Mouse (Mus musculus) naive thymus-derived CD4-positive, alpha-beta T cell, adult 2 months (primary cell): ENCODE results near the gene Bgn.

Experiments used
- DNase-seq: peaks from one replicate; pipeline ENCODE4 v3.0.0-alpha.2; 2011; ENCODE audit warnings: low read depth

Gene Bgn

DNA sequence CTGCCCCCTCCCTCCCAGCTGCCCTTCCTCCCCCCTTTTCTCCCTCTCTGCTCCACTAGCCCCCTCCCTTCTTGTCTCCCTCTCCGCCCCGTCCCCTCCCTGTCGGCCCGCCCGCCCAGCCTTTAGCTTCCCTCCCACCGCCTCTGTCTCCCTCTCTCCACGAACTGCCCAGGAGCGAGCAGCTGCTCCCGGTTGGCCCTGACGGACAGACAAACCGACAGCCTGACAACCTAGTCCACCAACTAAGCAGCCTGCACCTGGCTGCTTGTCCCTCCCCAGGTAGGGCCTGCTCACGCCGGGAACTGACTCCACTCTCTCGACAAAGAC lies at the start of gene Bgn:
Bgn (plus strand) TSS at position 119 of the 327 bp plus-strand sequence.
- DNase-seq, result no peak

DNA sequence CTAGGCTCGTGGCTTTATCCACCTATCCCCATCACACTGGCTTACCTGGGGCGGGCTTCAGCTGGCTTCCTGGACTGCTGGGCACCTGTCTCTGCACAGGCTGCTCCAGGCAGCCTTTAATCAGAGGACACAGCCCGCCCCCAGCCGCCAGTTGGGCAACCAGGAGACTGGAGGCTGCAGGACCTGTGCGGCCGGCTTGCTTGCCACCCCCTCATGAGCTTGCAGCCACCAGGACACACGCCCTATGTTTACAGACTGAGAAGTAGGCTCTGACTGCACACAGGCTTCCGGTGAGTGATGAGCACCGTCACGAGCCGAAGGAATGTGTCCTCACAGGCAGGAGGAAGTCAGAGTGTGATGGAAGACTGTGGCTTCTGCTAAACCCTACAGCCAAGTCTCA lies 48.1 kb upstream of the Bgn start, which contains the start of gene Trex2:
Trex2 (minus strand) TSS at position 93 of the 400 bp plus-strand sequence.
- DNase-seq, result no peak

DNA sequence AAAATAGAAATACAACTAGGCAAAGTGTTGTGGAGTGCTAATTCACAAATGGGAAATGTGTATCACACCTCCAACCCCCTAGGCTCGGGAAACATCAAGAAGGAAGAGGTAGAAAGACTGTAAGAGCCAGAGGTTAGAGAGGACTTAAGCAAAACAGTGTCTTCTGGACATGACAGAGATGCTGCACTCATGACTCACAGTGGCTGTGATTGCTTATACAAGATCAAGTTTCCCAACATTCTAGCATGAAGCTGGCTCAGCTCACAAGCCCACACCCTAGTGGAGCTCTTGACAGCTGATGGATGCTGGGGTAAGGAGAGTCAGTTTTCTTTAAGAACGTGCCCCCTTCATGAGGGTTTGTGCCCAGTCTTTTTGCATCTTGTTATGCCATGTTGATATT lies 42.0 kb upstream of the Bgn start:
- DNase-seq, result no peak

DNA sequence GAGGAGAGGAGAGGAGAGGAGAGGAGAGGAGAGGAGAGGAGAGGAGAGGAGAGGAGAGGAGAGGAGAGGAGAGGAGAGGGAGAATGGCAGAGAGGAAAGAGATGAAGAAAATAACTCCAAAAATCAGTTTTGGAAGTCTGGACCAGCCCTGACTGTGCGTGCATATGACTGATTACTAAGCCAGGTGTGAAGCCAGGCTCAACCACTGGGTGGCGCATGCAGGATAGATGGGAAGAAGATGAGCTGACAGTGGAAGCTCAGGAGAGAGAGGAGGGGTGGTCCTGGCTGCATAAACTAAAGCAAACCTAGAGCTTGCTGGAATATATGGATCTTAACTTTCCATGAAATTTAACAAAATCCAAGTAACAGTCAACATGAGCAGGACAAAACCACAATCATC lies 31.5 kb upstream of the Bgn start:
- DNase-seq, result peak; percentile 62

DNA sequence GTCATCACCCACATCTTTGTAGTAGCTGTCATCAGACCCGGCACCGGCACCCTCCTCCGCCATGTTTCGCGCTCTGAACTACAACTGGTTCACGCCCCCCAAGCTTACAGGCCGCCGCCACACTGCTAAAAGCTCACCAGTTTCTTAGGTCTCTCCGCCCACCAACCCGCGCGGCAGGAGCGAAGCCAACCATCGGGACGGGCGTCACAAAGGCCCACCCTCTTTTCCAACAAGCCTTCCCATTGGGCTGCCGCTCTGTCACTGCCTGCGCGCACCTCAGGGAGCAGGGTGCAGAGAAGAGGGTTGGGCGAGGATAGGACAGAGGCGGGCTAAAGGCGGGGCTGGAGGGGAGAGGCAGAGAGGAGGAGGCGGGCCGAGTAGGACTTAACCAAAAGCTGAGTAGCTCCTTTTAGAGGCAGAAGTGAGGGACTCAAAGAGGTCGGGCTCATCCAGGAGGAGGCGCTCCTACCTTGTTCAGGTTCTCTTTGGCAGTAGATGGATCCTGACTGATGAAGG lies 24.5 kb upstream of the Bgn start, which contains the start of gene Haus7:
Haus7 (minus strand) TSS at position 168 of the 516 bp plus-strand sequence.
- peak; percentile 93 for DNase-seq

DNA sequence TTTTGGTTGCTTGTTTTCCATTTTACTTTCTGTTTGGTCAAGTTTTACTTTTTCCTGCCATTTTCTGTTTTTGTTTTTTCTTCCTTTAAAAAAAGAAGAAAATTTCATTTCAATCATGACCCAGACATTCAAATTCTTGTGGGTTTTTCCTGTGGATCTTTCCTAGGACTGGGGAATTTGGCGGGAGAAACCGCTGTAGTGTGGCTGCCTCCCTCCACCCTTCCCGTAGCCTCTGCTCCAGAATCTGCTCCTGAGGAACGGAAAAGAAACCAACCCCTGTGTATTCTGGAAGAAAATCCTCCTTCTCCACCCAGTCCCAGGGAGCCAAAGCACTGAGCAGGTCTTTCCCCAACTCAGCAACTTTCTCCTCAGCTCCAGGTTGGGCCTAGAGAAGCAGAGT lies 22.6 kb upstream of the Bgn start:
- DNase-seq, result no peak

DNA sequence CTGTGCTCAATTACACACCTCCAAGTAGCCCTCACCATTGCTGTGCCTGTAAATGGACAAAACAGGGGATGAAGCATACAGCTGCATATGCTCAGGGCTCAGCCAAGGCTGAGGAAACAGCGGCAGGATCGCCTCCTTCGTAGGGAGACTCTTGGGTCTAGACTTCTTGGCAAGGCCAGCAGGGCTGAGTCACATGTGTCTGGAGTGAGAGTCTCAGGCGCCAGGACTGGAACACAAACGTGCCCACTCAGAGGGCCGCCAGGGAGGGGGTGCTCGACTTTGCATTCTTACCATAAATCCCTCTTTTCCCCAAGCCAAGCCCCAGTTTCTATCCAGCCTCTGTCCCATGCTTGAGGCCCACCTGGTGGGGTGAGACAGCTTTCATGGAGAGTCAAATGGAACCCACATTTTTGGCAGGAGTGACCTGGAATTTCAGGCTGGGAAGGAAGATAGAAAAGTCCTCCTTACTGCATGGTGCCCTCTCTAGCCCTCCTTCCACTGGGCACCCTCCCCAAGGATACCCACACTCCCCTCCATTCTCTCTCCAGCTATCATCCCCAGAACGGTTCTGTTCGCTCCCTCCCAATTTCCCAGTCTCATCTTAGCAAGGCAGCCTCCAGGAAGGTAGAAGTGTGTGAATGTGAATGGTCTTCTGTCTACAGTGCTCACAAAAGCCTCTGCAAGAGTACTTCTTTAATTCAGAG lies 17.8 kb upstream of the Bgn start:
- no peak for DNase-seq

DNA sequence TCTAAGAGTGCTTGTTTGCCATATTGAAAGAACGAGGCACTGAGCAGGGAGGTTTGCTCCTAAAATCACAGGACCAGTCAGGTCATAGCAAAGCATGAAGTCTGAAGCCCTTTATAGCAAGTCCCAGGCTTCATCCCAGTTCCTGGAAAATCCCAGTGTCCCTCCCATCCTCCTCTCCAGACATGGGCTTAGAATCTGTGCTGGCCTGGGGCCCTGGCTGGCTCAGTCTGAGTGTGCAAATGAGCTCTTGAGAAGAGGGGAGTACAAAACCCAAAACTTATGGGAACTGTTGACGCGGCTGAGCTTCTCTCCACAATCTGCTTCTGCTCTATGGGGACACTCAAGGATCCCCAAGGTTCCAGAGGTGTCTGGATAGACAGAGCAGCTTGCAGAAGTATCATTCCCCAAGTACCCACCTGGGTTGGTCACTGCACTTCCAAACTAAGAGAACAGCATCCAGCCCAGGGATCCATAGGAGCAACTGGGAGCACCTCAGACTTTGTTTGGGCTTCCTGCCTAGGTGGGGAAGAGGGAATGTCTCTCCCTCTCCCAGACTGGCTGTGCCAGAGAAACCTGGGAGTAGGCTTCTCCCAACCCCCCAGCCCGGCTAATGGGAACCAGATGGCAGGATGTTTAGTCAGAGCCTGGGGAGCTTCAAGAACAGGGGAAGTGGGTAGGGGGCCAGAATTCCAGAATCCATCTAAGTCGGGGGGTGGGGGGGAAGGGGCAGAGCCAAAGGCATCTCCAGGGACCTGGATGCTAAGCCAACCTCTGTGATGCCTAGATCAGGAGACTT lies 15.8 kb upstream of the Bgn start:
- DNase-seq, result no peak

DNA sequence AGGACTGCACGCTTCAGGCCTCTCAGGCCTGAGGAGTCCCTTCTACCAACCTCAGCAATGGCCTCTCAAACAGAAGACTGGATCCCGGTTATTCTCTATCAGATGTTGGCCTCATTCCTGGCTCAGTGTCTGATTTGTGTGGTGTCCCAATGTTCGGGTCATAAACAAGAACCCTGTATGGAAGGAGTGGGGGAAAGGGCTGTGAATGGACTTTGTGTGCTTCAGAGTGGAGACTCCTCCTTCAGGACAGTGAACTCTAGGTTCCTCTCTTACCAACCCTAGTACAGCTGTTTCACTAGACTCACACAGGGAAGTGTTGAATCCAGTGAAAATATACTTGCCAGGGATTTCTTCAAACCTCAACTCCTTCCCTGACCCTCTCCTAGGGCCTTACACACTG lies 15.1 kb upstream of the Bgn start:
- no peak for DNase-seq

DNA sequence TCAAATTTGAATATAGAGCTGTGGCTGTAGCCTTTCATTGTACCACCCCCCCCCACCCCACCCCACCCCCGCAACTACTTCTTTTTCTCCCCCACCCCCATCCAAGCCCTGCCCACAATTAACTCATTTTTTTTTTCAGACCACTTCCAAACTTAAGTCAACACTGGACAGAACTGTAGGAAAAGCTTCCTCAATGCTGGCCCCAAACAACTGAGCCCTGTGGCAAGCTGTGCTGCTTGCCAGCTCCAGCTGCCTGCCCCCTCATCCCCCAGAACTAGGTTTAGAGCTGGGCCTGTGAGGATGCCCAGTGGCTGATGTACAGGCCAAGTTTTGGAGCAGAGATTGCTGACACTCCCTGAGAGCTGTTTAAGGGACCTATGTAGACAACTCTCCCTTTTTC lies 14.7 kb upstream of the Bgn start:
- DNase-seq, result no peak

DNA sequence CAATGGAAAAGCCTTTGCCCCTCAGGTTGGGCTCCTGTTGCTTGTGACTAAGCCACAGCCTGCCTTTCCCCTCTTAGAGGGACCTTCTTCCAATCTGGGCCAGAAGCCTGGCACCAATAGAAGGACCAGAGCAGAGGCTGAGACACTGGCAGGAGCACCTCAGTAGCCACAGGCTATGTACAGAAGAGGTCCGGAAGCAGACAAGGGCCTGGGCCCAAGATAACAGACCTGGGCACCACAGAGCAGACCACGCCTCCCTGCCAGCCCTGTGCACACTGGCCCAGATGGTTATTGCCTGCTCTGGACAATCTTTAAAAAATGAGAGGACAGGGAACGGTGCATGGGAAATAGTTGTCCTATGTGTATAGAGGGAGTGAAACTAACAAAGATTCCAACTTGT lies 11.6 kb upstream of the Bgn start:
- DNase-seq, result no peak

DNA sequence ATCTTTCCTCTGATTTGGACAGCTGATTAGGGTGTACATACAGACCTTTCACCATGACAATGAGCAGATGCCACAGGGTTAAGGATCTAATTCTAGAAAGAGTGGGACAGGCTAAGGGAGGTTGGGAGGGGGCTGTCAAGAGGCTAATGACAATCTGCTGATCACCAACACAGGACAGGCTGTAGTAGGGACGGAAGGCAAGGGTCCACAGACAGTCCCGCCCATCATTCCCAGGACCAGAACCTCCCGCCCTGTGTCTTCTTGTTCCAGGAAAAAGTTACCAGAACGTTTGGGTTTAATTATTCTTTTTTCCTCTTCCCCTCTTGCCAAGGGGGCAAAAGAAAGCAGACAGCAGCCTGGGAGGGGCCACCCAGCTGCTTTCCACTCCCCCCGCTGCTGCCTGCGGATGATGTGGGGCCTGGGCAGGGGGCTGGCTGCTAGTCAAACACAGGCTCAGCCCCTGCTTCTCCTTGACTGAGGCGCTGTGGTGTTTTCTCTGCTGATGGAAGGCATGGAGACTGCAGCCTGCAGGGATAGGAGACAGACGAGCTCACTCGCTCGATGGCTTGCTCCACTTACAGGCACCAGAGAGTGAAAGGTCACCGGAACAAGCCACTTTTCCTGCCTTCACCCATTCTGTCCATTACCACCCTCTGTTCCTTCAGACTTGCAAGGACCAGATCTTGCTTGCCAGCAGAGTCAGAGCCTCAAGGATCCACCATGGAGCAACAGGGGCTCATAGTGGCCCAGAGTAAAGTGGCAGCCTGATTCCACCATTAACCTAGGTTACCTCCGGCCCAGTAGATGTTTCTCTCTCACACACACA lies 8.8 kb upstream of the Bgn start:
- DNase-seq, result no peak

DNA sequence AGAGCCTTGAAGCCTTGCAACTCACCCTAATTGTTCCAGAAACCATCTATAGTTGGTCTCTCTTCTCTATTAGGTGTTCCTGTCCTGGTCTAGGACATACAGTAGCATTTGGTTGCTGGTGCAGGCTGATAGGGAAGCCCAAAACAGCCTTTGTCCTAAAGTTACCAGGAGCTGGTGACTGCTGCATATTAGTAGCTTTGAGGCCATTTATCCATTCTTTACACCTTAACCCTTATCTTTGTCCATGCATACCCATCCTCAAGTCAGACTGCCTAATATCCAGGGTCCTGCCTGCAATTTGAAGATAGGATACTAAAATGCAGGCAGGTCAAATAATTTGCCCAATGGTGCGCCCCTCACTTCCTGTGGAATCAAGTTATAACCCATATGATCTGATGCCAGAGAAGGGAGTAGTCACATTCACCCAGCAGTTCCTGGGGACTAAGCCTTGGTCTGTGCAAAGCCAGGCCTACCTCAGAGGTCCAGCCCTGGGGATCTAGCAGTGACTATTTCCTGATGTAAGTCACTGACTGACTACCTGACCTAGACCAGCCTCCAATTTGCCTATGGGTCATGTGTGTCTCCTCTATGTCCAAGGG lies 7.6 kb upstream of the Bgn start:
- DNase-seq, result no peak

DNA sequence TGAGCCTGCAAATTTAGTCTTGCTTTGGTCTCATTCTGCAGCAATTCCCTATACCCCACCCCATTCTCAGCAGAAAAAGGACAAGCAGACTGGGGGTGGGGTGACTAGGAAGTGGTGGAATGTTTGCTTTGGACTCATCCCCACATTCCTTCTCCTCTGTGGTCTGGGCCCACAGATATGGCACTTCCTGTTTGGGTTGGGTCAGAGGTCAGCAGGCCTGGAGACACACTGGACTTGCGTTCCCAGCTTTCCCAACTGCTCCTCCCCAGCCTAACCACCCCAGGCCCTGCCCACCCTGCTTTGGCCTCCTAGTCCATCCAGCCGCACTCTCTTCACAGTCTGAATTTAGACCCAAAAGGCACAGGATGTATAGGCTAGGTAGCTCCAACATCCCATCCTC lies 6.8 kb upstream of the Bgn start:
- DNase-seq, result no peak

DNA sequence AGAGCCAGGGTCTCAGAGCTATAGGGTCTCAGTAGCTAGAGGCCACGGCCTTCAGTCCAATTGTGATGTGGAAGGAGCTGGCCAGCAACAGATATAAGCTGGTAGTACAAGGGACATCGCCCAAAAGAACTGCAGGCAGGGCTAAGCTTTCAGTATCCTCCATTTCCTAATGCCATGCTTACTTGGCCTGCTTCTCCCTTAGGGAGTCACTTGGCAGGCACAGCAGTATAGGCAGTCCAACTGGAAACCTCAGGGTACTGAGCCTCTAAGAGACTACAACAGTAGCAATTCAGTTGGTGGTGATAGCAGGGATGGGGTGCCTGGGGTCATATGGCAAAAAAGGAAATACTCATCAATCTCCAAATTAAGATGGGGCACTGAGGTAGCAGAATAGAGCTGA lies 5.9 kb upstream of the Bgn start:
- DNase-seq, result no peak

DNA sequence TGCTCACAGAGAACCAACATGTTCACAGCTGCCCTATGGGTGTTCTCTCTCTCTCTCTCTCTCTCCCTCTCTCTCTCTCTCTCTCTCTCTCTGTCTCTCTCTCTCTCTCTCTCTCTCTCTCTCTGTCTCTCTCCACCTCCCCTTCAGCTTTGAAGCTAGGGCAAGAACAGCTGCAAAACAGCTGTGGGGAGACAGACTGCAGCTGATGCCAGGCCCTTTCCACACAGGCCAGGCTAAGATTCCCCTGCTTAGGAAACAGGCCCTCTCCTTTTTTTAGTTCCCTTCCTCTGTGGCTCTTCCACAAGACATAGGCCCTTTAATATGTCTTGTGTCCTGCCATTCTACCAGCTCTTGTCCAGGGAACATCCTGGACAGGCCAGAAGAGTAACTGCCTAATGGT lies 3.7 kb upstream of the Bgn start:
- DNase-seq, result no peak

DNA sequence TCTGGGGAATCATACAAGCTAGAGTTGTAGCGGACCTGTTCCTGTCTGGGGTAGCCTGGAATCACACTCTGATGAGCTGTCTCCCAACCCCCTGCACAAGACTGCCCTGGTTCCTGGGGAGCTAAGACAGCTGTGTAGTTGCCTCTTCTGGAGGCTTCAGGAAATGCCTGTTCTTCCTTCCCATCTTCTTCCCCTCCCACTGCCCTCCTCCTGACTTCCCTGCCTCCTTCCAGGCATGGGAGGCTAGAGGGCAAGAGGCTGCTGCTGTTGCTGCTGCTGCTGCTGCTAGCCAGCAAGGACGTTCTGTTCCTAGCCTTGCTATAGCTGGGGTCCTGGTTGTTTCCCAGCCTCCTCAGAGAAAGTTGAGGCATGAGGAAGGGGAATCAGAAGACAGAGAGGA lies 3.1 kb upstream of the Bgn start:
- no peak for DNase-seq

DNA sequence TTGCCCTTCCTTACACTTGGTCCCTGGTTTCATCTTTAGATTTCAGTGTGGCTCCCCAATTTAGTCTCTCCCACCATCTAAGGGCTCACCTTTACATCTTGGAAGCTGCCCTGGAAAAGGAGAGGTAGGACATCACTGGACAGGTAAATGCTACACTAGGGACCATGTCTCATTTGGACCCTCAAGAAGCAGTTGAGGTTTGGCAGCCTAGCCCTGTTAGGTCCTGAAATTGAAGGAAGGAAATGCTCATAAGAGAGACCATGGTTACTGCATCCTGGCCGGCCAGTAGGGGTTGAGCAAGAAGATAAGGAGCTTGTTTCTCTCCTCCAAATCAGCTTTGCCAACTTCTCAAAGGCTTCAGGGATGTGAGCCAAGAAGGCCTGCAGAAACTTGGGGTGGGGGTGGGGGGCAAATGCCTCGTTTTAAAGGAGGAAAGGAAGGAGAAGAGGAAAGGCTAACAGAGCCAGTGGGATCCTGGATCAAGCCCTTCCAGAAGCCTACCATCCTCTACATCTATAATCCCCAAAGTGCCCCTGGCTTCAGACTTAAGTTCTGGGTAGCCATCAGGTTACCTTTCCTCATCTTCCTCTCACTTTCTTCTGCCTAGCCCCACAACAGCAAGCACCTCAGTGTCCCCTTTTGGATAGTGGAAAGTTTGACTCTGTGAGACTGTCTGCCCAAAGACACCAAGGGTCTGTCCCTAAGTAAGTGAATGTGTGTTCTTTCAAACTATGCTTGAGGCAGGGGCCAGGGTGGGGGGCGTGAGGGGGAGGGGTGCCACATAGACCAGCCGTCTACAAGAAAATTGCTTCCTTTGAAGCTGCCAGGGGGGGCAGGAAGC lies 539 bp upstream of the Bgn start:
- DNase-seq, result no peak

DNA sequence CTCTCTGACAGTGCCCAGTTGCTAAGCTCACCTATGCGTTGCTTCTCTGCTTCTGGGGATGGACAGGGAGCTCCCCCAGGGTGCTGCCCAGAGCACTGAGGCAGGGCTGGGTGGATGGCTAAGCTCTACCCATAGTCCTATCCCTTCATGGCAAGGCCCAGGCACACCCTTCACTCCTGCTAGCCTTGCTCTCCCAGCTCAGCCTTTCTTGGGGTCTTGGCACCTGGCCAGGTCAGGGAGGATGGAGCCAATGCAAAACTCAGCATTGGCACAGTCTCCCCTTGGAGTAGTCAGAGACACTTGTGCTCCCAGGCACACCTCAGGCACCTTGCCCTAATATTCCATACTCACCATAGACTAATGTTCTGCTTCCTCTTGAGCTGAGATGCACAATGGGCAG lies 674 bp downstream of the Bgn start:
- no peak for DNase-seq

DNA sequence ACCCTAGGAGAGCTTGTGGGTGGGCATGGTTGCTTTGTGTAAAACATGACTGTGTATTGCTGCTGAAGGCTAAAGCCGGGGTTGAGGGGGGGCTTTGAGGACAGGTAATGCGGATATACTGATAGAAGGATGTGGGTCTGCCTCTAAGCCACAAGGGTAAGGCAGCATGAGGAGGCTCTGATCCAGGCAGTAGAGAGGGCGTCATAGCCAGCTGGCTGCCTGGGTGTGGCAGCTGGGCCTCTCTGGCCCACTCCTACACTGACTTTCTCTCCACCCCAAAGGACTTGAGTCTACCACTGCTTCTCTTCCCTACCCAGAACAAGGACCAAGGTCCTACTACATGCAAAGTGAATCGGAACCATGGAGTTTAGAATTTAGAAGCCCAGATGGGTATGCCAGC lies 1.5 kb downstream of the Bgn start:
- no peak for DNase-seq

DNA sequence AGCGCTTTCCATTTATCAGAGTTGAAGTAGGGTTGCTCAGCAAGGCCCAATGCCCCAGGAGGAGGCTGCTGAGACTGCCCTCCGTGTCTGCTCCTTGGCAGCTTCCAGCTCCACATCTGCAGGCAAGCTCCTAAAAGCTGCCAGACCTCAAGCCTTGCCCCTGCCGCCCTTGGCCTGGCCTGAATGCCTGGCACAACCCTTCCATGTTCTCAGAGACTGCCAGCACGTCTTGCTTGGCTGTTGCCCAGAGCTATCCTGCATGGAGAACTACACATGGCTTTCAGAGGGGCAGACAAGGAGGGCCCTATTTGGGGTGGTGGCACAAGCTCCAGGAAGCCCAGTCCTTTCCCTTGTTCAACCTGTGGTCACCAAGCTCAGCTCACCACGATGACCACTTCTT lies 3.5 kb downstream of the Bgn start:
- DNase-seq, result no peak
